Mouse (Mus musculus): Measurements from ENCODE around the gene Pde11a. TPM values are rescaled to one million over a fixed set of nuclear protein-coding genes. Genes with fewer than 3 reads are reported as not detected.

Gene Pde11a
- total RNA-seq (2021), result 10 to 100 TPM; 16.3 to 16.4 TPM
- long read RNA-seq, experiment 1, partial matches to known transcripts, result 2 of 3 reads
- long read RNA-seq, experiment 1, other reads (novel, unspliced or antisense), result 1 of 3 reads
- long read RNA-seq, experiment 2, full-length matches to known transcripts, result 2 of 2 reads
- long read RNA-seq, experiment 2, partial matches to known transcripts, result 0 of 2 reads
- long read RNA-seq, experiment 2, other reads (novel, unspliced or antisense), result 0 of 2 reads

- no peak for TF ChIP-seq CTCF (conservative IDR thresholded peaks at IDR 0.05)
- Histone ChIP-seq H3K27ac (peak within 1 kb of the TSS; percentile 46; the same call in 1 of the 2 replicates), H3K4me3 (peak within 1 kb of the TSS; percentile 47)
- no peak for DNase-seq (ENCODE audit: low spot score in 2 of 2)
Observed at GRCm38 (mm10) chr2:76338215-76339156, at the start of gene Pde11a. Gene Pde11a (minus strand): TSS chr2:76338774.

DNA sequence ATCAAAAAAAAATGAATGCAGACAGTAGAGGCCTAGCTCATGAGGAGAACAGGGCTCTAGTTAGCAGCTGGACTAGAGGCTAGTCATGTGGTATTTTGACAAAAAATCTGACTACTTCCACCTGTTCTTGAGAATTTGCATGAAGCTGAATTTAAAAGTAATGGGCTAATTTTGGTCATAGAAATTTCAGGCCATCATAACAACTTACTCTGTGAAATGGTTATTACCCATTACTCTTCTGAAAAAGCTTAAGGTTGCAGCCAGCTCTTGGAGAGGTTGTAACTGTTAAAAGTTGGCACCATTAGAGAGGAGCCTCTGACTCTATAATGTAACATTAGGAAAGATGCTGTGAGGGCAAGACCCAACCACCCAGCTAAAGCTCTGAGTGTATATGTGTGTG, 48.0 kb upstream of the Pde11a start:
- H3K27ac ChIP-seq, result no peak overlapping the region
- TF ChIP-seq CTCF (conservative IDR thresholded peaks at IDR 0.05), result no peak
- no peak overlapping the region for H3K4me3 ChIP-seq
- DNase-seq (ENCODE audit: low spot score in 2 of 2), result no peak

DNA sequence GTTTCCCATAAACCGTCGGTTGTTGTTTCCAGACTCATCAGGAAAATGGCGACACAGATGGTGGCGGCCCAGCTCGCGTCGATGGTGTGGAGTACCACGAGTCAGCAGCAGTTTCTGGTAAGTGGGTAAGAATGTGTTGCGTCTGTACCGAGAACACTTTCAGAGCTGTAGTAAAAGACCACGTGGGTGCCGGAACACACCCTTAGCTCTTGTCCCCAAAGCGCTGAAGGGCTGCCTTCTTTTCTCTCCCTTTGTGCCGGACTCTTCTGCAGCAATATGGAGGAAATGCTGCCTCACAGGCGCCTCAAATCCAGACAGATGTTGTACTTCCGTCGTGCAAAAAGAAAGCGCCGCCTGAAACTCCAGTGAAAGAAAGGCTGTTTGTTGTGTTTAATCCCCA, 40.1 kb upstream of the Pde11a start:
- no peak overlapping the region for H3K27ac ChIP-seq
- no peak for TF ChIP-seq CTCF (conservative IDR thresholded peaks at IDR 0.05)

GRCm38 (mm10) chr2:76374544-76375206, 36.1 kb upstream of the Pde11a start:
- Histone ChIP-seq H3K4me3 (no peak overlapping the region), H3K27ac (no peak overlapping the region)
- TF ChIP-seq CTCF (conservative IDR thresholded peaks at IDR 0.05), result no peak
- DNase-seq (ENCODE audit: low spot score in 2 of 2), result no peak

More for the DNA sequence above, 40.1 kb upstream of the Pde11a start:
- H3K4me3 ChIP-seq, result no peak overlapping the region
- DNase-seq (ENCODE audit: low spot score in 2 of 2), result no peak

DNA sequence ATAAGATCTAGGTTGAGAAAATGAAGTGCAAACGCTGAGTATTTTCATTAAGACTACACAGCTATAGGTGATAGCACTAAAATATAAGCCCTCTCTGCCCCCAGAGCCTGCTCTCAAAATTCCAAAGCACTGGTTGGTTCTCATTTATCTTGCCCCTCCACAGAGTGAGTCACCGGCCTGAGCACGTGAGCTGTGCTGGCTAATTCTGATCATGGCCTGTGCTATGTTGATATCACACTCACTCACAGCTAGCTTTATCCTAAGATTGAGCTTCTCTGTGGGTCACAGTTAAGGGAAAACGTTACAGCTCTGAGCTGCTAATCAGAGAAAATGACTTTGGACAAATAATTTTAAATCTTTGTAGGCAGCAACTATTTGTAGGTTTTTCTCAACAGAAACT, 33.7 kb upstream of the Pde11a start:
- no peak for DNase-seq (ENCODE audit: low spot score in 2 of 2)
- Histone ChIP-seq H3K27ac (no peak overlapping the region), H3K4me3 (no peak overlapping the region)
- TF ChIP-seq CTCF (conservative IDR thresholded peaks at IDR 0.05), result no peak

- peak overlapping the region; percentile 92 for H3K4me3 ChIP-seq
- no peak for TF ChIP-seq CTCF (conservative IDR thresholded peaks at IDR 0.05)
- peak overlapping the region; percentile 83; the same call in 1 of the 2 replicates for H3K27ac ChIP-seq
- no peak for DNase-seq (ENCODE audit: low spot score in 2 of 2)
Observed at GRCm38 (mm10) chr2:76370656-76370922, 32.0 kb upstream of the Pde11a start.

GRCm38 (mm10) chr2:76369821-76370655, 31.5 kb upstream of the Pde11a start, which contains the start of gene Rbm45:
Gene Rbm45 (plus strand): TSS chr2:76369984.
- Histone ChIP-seq H3K27ac (peak within 1 kb of the TSS; percentile 83), H3K4me3 (peak within 1 kb of the TSS; percentile 92)
- peak; percentile 87 to 89 for DNase-seq (ENCODE audit: low spot score in 2 of 2)
- peak; percentile 93 for TF ChIP-seq CTCF (conservative IDR thresholded peaks at IDR 0.05)

DNA sequence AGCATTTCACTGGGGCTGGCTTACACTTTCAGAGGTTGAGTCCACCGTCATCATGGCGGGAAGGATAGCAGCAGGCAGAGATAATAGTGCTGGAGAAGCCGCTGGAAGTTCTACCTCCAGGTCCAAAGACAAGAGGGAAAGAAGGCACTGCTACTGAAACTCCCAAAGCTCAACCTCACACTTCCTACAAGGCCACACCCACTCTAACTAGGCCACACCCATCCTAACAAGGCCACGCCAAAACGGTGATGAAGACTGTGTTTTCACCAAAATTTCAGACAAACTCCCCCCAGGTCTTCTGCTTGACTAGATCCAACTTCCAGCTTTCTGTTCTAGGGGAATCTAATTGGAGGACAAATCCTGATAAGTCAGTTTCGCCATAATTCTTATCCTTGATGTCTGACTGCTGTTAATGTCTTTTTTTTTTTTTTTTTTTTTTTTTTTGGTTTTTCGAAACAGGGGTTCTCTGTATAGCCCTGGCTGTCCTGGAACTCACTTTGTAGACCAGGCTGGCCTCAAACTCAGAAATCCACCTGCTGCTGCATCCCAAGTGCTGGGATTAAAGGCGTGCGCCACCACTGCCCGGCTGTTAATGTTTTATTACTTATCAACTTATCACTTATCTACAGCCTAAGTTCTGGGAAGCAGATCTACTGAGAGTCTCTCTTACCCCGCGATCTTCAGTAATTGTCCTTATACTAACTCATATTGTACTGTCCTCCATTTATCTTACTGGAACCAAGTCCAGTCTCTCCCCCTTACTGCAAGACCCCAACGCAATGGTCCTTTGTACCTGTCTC, 30.5 kb upstream of the Pde11a start:
- no peak for DNase-seq (ENCODE audit: low spot score in 2 of 2)
- Histone ChIP-seq H3K4me3 (no peak overlapping the region), H3K27ac (no peak overlapping the region)
- TF ChIP-seq CTCF (conservative IDR thresholded peaks at IDR 0.05), result no peak

DNA sequence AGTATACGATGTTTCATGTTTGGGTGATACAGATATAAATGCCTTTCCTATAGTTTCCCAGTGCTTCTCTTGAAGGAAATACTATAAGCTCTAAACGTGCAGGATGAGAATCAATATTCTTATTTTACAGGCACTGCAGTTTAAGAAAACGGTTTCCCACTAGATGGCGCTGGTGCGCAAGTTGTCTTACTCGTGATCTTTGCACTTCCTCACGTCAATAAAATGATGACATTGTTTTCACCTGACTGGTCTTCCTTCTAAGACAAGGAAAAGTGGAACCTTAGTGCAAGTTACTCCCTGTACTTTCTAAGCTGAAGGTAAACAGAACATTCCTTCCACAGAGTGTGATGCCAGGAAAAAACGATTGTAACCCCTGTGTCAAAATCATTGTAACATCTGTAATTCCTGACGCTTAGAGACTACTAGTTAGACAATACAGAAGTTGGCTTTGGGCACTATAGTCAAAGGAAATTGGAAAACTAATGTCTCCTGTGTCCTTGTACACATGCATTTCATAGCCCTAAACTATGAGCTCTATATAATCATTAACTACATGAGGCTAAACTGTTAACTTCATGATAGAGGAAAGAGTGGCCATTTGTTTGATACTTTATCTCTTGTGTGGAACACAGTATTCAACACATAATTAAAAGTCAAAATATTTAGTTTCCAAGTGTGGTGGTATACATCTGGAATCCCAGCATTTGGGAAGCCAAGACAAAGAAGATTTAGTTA, 28.8 kb upstream of the Pde11a start:
- Histone ChIP-seq H3K27ac (no peak overlapping the region), H3K4me3 (no peak overlapping the region)
- DNase-seq (ENCODE audit: low spot score in 2 of 2), result peak; percentile 71 to 90
- peak; percentile 93; the same call in 1 of the 2 replicates for TF ChIP-seq CTCF (conservative IDR thresholded peaks at IDR 0.05)

DNA sequence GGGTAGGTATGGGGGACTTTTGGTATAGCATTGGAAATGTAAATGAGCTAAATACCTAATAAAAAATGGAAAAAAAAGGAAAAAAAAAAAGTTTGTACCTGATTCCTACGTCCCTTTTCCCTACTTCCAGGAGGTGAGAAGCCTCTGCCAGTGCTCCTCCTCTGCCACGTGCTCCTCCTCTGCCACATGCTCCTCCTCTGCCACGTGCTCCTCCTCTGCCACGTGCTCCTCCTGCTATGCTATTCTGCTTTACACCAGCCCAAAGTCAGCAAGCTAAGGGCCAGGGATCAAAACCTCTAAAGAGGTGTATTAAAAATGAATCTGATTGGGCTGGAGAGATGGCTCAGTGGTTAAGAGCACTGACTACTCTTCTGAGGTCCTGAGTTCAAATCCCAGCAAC, 27.2 kb upstream of the Pde11a start:
- TF ChIP-seq CTCF (conservative IDR thresholded peaks at IDR 0.05), result no peak
- no peak for DNase-seq (ENCODE audit: low spot score in 2 of 2)
- Histone ChIP-seq H3K27ac (no peak overlapping the region), H3K4me3 (no peak overlapping the region)

GRCm38 (mm10) chr2:76362111-76362510, 23.5 kb upstream of the Pde11a start:
- Histone ChIP-seq H3K27ac (no peak overlapping the region), H3K4me3 (no peak overlapping the region)
- TF ChIP-seq CTCF (conservative IDR thresholded peaks at IDR 0.05), result peak; percentile 76
- peak in 1 of 2 experiments; percentile 53 for DNase-seq (ENCODE audit: low spot score in 2 of 2)
